Mouse (Mus musculus) c-Kit-positive CD71-negative TER-119-negative erythroid progenitor cells, embryonic 14.5 days (primary cell): ENCODE data around the gene Nlrx1.
A peak's percentile ranks its signal among the peaks of the same experiment; 100 is the strongest.
"Not testable (repeated sequence)": the region's sequence is repeated elsewhere in the genome, so short reads cannot be mapped to it uniquely, and the experiment has no call there.

Source experiments
- DNase-seq: peaks from one replicate; pipeline ENCODE4 v3.0.0-alpha.2; 2013; ENCODE audit warnings: low read depth

The Nlrx1 gene

DNA sequence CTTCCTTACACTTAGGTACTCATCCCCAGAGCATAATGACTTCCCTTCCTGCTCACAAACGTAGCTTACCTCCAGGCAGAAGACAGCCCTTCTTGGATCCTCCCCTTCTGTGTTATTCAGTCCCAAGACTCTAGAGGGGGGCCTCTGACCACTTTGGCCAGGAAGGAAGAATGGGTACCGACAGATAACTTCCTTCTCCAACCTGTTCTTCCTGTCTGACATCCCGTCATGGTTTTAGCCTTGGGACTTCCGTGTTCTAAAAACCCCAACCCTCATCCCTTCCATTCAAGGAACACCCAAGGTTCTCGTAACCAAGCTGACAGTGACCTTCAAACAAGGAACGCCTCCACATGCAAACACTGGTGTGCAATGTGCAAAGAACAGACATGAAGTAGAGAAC lies at the start of gene Nlrx1:
TSS of gene Nlrx1 (minus strand) at position 168 of the 400 bp plus-strand sequence.
- peak; percentile 47 for DNase-seq

DNA sequence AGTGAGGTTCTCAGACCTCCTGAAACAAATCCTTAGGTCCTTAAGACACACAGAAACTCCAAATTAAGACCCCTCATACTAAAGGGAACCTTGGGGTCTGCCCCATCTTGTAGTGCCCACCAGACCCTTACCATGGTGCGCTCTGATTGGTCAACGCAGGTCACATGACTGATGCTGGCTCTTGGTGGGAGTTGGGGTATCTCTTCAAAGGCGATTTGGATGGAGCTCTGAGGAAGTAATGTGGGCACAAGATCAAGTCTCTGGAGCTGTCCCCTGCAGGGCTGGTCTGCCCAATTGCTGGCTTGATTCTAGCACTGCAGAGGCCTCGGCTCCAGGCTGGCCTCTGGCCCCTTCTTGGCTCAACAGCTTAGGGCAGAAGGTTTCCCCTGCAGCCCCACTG lies 49.1 kb upstream of the Nlrx1 start:
- no peak for DNase-seq

DNA sequence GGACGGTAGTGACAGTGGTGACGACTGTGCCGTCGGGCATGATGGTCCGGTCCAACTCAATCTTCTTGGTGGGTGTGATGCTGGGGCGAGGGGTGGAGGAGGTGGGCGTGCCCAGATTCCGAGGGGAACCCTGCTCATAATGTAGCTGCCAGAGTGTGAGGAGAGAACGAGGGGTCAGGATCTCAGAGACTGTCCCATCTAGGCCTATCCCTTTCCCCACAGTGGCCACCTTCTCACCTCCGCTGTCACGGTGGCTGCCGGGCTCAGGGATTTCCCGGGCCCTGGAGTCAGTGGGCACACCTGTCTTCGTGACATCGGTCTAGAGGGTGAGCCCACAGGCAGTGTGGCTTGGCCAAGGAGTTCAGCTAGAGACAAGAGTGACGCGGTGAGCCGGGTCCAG lies 46.5 kb upstream of the Nlrx1 start:
- DNase-seq, result no peak

DNA sequence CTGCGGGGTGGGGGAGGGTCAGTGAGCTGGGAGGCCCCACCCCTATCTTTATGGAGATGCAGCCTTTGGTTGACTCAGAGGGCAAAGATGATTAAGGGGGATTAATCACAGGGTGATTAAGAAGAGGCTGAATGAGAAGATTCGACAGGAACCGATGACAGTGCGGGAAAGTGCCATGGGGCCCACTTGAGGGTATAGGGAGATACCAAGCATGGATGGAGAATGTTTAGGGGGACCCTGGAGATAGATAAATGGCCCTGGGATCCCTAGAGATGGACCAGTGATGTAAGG lies 45.8 kb upstream of the Nlrx1 start:
- DNase-seq, result no peak

DNA sequence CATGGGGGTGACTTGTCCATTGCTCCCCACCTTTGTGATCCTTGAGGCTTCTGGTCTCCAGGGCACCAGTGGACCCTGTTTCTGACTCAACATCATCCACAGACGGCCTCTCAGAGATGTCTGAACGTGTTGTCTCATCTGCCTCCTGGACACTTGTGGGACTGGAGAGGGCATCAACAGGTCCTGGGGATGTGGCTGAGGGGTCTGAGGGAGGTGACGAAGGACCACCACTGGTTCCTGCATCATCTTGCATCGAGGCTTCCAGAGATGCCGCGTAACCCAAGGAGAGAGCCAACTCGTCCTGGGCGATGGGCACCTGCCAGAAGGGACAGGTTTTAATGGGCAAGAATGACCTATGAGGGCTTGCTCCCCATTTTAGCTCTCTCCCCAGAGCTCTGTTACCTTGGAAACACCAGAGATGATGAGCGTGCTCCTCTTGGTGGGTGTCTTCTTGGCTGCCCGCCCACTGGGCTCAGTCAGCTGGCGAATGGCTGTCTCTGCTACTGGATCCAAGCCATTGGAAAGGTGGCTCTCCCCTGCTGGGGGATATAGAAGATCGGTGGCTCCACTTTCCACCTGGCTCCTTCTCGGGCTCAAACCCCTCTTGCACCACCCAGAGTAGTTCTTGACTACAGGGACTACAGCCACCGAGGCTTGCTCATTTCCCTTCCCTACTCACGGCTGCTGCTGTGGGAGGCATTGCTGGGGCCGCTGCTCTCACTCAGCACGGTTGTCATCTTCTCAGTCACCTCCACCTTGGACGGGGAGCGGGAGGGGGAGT lies 45.3 kb upstream of the Nlrx1 start:
- DNase-seq, result no peak

GRCm38 (mm10) chr9:44311136-44312134 lies 43.0 kb upstream of the Nlrx1 start:
- no peak for DNase-seq

DNA sequence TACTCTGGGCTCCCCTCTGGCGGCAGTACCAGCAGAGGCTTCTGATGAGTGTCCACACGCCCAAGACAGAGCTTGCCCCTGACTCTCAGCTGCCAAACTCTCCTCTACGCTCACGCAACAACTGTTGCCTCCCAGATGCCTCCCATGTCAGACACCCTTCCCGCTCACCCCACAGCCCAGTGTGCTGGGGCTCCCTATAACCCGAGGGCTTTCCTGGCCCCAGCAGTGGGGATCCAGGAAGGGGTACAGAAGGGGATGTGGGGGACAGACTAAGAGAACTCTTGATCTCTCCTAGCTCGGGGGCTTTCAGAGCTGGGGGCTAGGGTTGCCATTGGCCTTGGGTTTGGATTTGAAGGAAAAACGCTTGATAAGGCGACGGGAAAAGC lies 42.3 kb upstream of the Nlrx1 start:
- DNase-seq, result no peak

GRCm38 (mm10) chr9:44309756-44310155 lies 41.4 kb upstream of the Nlrx1 start:
- no peak for DNase-seq

DNA sequence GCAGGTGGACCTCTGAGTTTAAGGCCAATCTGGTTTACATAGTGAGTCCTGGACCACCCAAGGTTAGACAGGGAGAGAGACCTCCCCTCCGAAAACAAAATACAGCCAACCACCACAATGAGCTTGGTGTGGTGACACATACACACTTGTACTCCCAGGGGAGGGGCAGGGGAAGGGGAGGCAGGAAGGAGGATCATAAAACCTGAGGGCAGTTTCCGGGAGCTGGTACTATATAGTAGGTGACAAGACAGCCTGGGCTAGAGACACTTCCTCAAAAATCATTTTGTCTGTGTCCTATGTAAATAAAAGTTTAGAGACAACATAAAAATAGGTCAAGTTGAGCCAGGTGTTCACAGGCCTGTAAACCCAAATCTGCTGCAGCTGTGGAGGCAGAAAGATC lies 38.8 kb upstream of the Nlrx1 start:
- DNase-seq, result no peak

DNA sequence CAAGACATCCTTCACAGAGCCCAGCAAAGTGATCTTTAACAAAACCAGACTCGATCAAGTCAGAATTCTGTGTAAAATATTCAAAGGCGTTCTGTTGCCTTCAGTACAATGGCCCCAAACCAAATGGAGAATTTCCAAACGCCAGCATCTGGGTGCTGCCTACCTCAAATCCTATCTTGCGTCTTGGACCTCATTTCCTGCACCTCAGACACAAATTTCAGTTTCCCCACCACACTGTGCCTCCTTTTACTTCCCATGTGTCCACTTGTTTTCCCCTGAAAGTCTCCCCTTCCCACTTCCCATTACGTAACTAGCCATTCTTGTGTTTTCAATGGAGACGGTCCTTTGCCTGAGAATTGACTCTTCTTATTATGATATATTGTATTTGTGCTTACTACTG lies 38.1 kb upstream of the Nlrx1 start:
- DNase-seq, result no peak

DNA sequence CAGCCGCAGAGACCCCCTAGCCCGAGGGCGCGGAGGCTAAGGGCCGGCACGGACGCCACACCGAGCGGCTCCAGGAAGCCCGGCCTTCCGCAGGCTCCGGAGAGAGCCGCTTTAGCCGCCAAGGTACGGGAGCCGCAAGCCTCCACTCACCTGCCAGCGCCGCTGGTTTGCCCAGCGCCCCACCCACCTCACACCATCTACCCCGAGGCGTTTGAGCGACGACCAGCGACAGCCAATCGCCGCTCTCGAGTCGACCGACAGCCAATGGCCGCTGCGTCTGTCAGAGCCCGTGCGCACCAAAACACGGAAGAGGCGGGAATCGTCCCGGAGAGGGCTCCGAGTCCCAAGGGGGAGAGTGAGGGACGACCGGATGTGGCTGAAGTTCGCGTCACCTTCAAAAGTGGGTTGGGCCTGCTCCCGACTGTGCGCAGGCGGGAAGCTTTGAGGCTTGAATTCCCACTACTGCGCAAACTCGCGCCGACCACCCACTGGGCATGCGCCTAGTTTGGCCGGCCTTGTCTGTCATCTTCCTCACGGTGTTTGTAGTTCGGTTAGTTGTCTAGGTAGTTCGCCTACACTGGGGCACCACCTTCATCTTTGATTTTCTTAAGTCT lies 37.2 kb upstream of the Nlrx1 start, which contains the start of gene Hinfp:
TSS of gene Hinfp (minus strand) at position 206 of the 614 bp plus-strand sequence.
- DNase-seq, result peak; percentile 97

GRCm38 (mm10) chr9:44300001-44300400 lies 31.6 kb upstream of the Nlrx1 start:
- DNase-seq, result not testable (repeated sequence)

DNA sequence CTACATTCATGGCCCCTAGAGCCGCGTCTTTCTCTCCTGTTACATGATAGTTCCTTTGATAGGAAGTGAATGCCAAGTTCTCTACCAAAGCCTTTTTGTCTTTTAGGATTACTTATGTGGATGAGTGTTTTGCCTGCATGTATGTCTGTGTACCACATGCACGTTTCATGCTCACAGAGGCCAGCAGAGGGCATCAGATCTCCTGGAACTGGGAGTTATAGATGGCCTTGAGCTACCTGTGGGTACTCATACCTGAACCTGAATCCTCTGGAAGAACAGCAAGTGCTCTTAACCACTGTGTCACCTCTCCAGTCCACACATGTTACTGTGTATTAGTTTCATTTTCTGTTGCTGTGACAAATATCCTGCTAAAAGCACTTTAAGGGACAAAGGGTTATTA lies 24.1 kb upstream of the Nlrx1 start:
- DNase-seq, result no peak

DNA sequence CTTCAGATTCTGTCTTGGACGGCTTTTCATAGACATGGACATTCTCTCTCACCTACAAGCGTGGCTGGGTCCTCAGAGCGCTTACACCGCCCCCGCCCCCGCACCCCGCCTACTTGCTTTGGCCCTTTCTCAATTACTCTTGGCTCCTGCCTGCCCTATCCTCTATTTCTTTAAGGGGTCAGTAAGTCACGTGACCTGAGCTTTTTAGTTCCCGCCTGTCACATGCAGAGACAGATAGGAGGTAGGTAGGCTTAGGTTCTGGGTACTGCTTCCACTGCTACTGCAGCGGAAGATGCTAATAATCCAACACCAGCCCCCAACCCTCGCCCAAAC lies 20.5 kb upstream of the Nlrx1 start:
- no peak for DNase-seq

GRCm38 (mm10) chr9:44288076-44288958 lies 19.9 kb upstream of the Nlrx1 start, which contains the start of gene Abcg4:
TSS of gene Abcg4 (minus strand) at chr9:44288615.
- DNase-seq, result no peak

- no peak for DNase-seq
Observed at GRCm38 (mm10) chr9:44287401-44288075, 19.1 kb upstream of the Nlrx1 start.

- no peak for DNase-seq
Observed at GRCm38 (mm10) chr9:44287003-44287400, 18.6 kb upstream of the Nlrx1 start.

DNA sequence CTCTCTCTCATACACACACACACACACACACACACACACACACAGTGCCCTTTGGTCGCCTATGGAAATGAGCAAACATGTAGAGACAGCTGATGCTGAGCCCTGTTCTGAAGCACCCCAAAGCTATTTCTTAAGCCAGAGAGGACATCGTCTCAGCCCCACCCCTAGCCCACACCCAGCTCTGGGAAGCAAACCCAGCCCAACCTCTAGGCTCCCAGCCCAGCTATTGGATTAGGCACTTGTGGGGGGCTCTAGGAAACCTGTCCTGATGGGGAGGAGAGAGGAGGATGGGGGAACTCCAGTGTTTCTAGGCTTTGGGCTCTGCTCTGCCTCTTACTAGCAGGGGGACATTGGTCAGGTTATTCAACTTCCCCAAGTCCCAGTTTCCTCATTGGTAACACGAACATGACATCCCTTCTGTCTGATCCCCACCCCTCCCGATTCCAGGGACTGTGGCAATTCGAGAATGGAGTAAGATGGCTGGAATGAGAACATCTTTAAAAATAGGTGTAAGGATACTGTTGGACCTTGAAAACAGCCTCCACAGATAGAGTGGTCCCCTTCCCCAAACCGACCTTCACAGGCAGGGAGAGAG lies 18.0 kb upstream of the Nlrx1 start:
- DNase-seq, result no peak

DNA sequence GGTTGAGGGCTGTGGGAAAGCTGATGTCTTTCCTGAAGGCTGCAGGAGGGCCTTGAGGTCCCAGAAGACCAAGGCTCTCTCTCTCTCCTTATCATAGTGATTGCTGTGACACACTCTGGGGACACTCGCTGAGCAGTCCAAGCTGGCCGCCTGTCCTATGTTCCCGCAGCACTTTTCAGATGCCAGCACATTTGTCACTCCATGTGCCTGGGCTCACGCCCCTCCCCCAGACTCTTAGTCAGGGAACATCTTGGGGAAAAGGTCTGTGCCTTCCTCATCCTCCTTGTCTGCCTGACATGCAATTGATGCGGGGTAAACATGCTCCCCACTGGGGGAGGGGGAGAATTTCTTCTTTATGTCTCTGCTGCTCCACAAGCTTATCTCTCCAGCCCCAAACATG lies 14.8 kb upstream of the Nlrx1 start:
- no peak for DNase-seq

DNA sequence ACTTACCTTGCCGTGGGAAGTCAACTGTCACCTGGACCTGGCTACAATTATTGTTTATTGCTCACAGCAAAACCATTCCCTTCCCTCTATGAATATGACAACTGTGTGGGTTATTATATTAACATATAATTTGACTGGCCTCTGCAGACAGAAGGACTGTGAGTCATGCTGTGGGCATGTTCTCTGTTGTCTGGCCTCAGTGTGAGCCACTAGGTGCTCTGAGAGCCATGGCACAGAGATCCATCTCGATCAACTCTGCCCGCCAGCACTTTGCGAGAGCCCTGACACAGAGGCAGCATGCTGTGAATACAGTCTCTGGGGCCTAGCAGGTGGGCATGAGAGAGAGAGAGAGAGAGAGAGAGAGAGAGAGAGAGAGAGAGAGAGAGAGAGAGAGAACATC lies 1.6 kb upstream of the Nlrx1 start:
- DNase-seq, result no peak

DNA sequence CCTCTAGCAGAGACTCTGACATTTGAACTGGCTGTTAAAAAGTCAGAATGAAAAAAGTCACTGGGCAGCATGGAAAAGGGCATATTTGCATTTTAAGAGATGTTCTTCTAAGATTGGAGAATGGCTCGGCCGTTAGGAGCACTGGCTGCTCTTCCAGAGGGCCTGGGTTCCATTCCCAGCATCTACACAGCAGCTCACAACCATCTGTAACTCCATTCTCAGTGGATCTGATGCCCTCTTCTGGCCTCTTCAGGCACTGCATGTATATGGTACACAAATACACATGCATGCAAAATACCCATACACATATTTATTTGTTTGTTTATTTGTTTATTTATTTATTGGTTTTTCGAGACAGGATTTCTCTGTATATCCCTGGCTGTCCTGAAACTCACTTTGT lies 678 bp upstream of the Nlrx1 start:
- DNase-seq, result no peak
